Mouse (Mus musculus): ENCODE measurements at regions not wholly inside any gene's neighbourhood (a gene's known extent, or its start where the extent isn't known, plus 50 kb on each side); places are given as distances from the start of the nearest gene placed in this dataset.

DNA sequence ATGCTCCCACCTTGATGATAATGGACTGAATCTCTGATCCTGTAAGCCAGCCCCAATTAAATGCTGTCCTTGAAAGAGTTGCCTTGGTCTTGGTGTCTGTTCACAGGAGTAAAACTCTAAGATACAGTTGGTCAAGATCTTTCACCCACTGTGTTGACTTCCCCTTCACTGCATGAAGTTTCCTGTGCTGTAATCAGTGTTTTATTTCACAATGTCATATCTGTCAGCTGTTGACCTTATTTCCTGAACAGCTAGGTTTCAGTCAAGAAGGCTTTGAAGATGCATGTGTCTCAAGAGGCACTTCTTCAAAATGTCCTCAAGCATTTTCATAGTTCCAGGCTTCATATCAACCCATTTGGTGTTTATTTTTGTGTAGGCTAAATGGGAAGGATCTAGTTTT, 597.3 kb upstream of the Fam92a start:
- H3K27me3 ChIP-seq (replicated peaks): no peaks in the 10 kb centered on the region
- in situ Hi-C loops (cut with MboI; ENCODE audit: low pct_ligation_motif_present, low pct_unique_long_range_greater_than_20kb, low sequenced_read_pairs): loop anchor here (25.0 kb wide), 1 partner anchor 207 kb away; no protein-coding TSS in a partner anchor

DNA sequence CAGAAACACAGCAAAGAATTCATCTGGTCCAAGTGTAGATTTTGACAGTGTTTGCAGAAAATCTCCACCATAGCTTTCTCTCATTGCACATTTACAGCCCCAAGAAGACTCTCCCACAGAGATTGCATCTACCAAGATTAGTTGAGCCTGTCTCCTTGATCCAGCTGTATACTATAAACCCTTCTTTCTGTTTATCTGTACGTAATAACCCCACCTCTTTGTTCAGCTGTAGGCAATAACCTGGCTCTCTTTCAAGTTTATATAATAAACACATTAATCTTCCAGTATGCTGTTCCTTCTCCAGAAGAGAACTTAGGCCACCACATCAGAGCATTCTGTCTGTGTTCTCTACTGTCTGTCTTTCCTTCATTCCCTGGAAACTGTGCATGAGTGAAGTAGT, 594.9 kb upstream of the Fam92a start:
- TF ChIP-seq MEF2A (IDR thresholded peaks at IDR 0.05; ENCODE audit: borderline replicate concordance, low read depth, low read length) (no peak), NELFE (IDR thresholded peaks at IDR 0.05; ENCODE audit: low read depth, low read length) (no peak), MAFK (IDR thresholded peaks at IDR 0.05; ENCODE audit: insufficient replicate concordance, low read length) (no peak), POLR2A (IDR thresholded peaks at IDR 0.05; ENCODE audit: low read depth, low read length) (no peak), CHD2 (IDR thresholded peaks at IDR 0.05; ENCODE audit: low read length) (no peak), ZNF384 (IDR thresholded peaks at IDR 0.05; ENCODE audit: low read depth, low read length) (no peak), TBP (conservative IDR thresholded peaks at IDR 0.05; ENCODE audit: low read depth, low read length) (no peak), BHLHE40 (IDR thresholded peaks at IDR 0.05; ENCODE audit: low read depth, low read length) (no peak)
- Histone ChIP-seq H3K27me3 (replicated peaks) (no peaks in the 10 kb centered on the region), H3K4me2 (ENCODE audit: insufficient read depth, low read depth, poor library complexity, severe bottlenecking) (no peak overlapping the region), H3K79me2 (replicated peaks; ENCODE audit: control insufficient read depth, extremely low read depth, insufficient read depth, poor library complexity, severe bottlenecking) (no peaks in the 10 kb centered on the region), H3K27ac (ENCODE audit: insufficient read depth, low read depth) (no peak overlapping the region), H3K4me1 (ENCODE audit: control insufficient read depth in 1 of 2, insufficient read depth in 2 of 2) (no peaks in the 10 kb centered on the region), H3K36me3 (replicated peaks in 1 of 2; ENCODE audit: control insufficient read depth in 1 of 2, insufficient read depth in 1 of 2, low read length in 1 of 2) (no peaks in the 10 kb centered on the region), H3K9me3 (replicated peaks; ENCODE audit: low read length) (no peaks in the 10 kb centered on the region), H3K4me3 (replicated peaks in 1 of 3; ENCODE audit: low read depth in 2 of 3, low read length in 2 of 3, poor library complexity in 1 of 3) (no peak overlapping the region), H3K9ac (ENCODE audit: insufficient read depth, low read depth) (no peak overlapping the region)
- in situ Hi-C loops (cut with MboI; ENCODE audit: low pct_ligation_motif_present, low pct_unique_long_range_greater_than_20kb, low sequenced_read_pairs): loop anchor here (25.0 kb wide), 1 partner anchor 204 kb away; no protein-coding TSS in a partner anchor
- DNase-seq (ENCODE audit: extremely low read depth): no peak
- dilution Hi-C loops (cut with MboI; ENCODE audit: extremely low pct_ligation_motif_present, extremely low pct_unique_long_range_greater_than_20kb, low sequenced_read_pairs): no loop called here

More for the DNA sequence above, 597.3 kb upstream of the Fam92a start:
- Histone ChIP-seq H3K4me1 (ENCODE audit: control insufficient read depth in 1 of 2, insufficient read depth in 2 of 2) (no peaks in the 10 kb centered on the region; a peak in 1 of 4 replicates), H3K4me3 (replicated peaks in 1 of 3; ENCODE audit: low read depth in 2 of 3, low read length in 2 of 3, poor library complexity in 1 of 3) (no peak overlapping the region), H3K4me2 (ENCODE audit: insufficient read depth, low read depth, poor library complexity, severe bottlenecking) (no peak overlapping the region), H3K9me3 (replicated peaks; ENCODE audit: low read length) (no peaks in the 10 kb centered on the region), H3K36me3 (replicated peaks in 1 of 2; ENCODE audit: control insufficient read depth in 1 of 2, insufficient read depth in 1 of 2, low read length in 1 of 2) (no peaks in the 10 kb centered on the region), H3K9ac (ENCODE audit: insufficient read depth, low read depth) (no peak overlapping the region), H3K79me2 (replicated peaks; ENCODE audit: control insufficient read depth, extremely low read depth, insufficient read depth, poor library complexity, severe bottlenecking) (no peaks in the 10 kb centered on the region), H3K27ac (ENCODE audit: insufficient read depth, low read depth) (no peak overlapping the region)
- no peak for DNase-seq (ENCODE audit: extremely low read depth)
- dilution Hi-C loops (cut with MboI; ENCODE audit: extremely low pct_ligation_motif_present, extremely low pct_unique_long_range_greater_than_20kb, low sequenced_read_pairs): no loop called here
- TF ChIP-seq MYC (IDR thresholded peaks at IDR 0.05; ENCODE audit: low read depth, low read length) (no peak), ZMIZ1 (IDR thresholded peaks at IDR 0.05; ENCODE audit: low read depth, low read length) (no peak), E2F4 (IDR thresholded peaks at IDR 0.05; ENCODE audit: insufficient replicate concordance, low read depth, low read length) (no peak), JUND (conservative IDR thresholded peaks at IDR 0.05; ENCODE audit: low read depth, low read length) (no peak), TCF12 (IDR thresholded peaks at IDR 0.05; ENCODE audit: low read depth, low read length) (no peak), RAD21 (IDR thresholded peaks at IDR 0.05; ENCODE audit: low read depth, low read length) (no peak), IRF4 (IDR thresholded peaks at IDR 0.05; ENCODE audit: low read depth, low read length) (no peak), CTCF (conservative IDR thresholded peaks at IDR 0.05 in 1 of 2, IDR thresholded peaks at IDR 0.05 in 1 of 2; ENCODE audit: low read depth in 2 of 2, low read length in 2 of 2) (no peak), UBTF (IDR thresholded peaks at IDR 0.05; ENCODE audit: low read depth, low read length) (no peak), HCFC1 (IDR thresholded peaks at IDR 0.05; ENCODE audit: low read depth, low read length) (no peak), TBP (conservative IDR thresholded peaks at IDR 0.05; ENCODE audit: low read depth, low read length) (no peak), GABPA (IDR thresholded peaks at IDR 0.05; ENCODE audit: insufficient replicate concordance, low read depth, low read length) (no peak), SIN3A (IDR thresholded peaks at IDR 0.05; ENCODE audit: low read length) (no peak), USF1 (IDR thresholded peaks at IDR 0.05; ENCODE audit: low read depth, low read length) (no peak), NELFE (IDR thresholded peaks at IDR 0.05; ENCODE audit: low read depth, low read length) (no peak), MEF2A (IDR thresholded peaks at IDR 0.05; ENCODE audit: borderline replicate concordance, low read depth, low read length) (no peak), RCOR1 (conservative IDR thresholded peaks at IDR 0.05; ENCODE audit: low read depth, low read length) (no peak), POLR2AphosphoS2 (IDR thresholded peaks at IDR 0.05; ENCODE audit: low read depth, low read length) (no peak), MXI1 (IDR thresholded peaks at IDR 0.05; ENCODE audit: low read depth, low read length) (no peak), MAZ (IDR thresholded peaks at IDR 0.05; ENCODE audit: low read depth, low read length) (no peak)
